Mouse (Mus musculus): ENCODE measurements around the gene Cast. TPM values are rescaled to one million over a fixed set of nuclear protein-coding genes. Genes with fewer than 3 reads are reported as not detected.

The Cast gene
- total RNA-seq, 1 experiment, result 21.2 TPM

GRCm38 (mm10) chr13:74736396-74736795, 72.2 kb downstream of the Cast start:
- no peak for DNase-seq (ENCODE audit: low read depth, low spot score)
- peaks cover 3% of the 10 kb centered on the region; the same call in 1 of the 2 replicates for H3K36me3 ChIP-seq (ENCODE audit: control insufficient read depth, insufficient read depth, low read length, poor library complexity, severe bottlenecking)
- no peaks in the 10 kb centered on the region for H3K9me3 ChIP-seq (ENCODE audit: control insufficient read depth, insufficient read depth, low read depth, low read length)
- H3K9ac ChIP-seq (ENCODE audit: insufficient read depth, low read depth, low read length, poor library complexity, severe bottlenecking), result no peak overlapping the region
- no peak overlapping the region for H3K27ac ChIP-seq (ENCODE audit: insufficient read depth, low read depth, low read length, poor library complexity, severe bottlenecking)
- in situ Hi-C loops (cut with MboI; ENCODE audit: low sequenced_read_pairs in 2 of 2, unreplicated experiment in 2 of 2), result no loop called here
- TF ChIP-seq ZC3H11A (IDR thresholded peaks at IDR 0.05; ENCODE audit: borderline replicate concordance, low read depth, low read length) (no peak), ZNF384 (IDR thresholded peaks at IDR 0.05; ENCODE audit: low read depth, low read length) (no peak), CHD2 (IDR thresholded peaks at IDR 0.05; ENCODE audit: low read depth, low read length) (no peak)
- H3K4me3 ChIP-seq (ENCODE audit: insufficient read depth in 1 of 2, low read depth in 1 of 2, low read length in 2 of 2, poor library complexity in 1 of 2, severe bottlenecking in 1 of 2), result no peak overlapping the region
- no peaks in the 10 kb centered on the region for H3K4me1 ChIP-seq (ENCODE audit: control insufficient read depth in 2 of 2, insufficient read depth in 2 of 2, low read length in 2 of 2, poor library complexity in 1 of 2)

DNA sequence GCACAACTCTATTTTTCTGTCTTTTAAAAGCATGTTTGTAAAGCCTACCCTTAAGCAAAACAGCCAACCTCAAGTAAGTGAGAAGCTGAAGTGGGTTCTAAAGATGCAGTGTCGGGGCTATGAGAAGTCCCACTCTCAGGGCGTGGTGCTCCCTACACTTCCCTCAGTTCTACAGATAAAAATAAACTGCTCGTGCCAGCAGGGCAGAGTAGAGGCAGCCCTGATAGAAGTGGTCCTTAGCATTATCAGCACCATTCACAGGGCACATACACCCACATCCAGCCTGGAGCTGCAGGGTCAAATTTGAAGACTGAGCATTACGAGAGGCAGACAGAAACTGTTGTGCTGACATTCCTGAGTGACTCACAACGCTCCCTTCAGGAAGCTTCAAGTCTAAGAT, 72.8 kb downstream of the Cast start:
- in situ Hi-C loops (cut with MboI; ENCODE audit: low sequenced_read_pairs in 2 of 2, unreplicated experiment in 2 of 2), result no loop called here
- H3K9ac ChIP-seq (ENCODE audit: insufficient read depth, low read depth, low read length, poor library complexity, severe bottlenecking), result no peak overlapping the region
- TF ChIP-seq ZC3H11A (IDR thresholded peaks at IDR 0.05; ENCODE audit: borderline replicate concordance, low read depth, low read length) (no peak), HCFC1 (IDR thresholded peaks at IDR 0.05; ENCODE audit: borderline replicate concordance, insufficient read depth, low read length) (no peak), MAFK (IDR thresholded peaks at IDR 0.05; ENCODE audit: insufficient read depth, low read depth, low read length) (no peak), CHD2 (IDR thresholded peaks at IDR 0.05; ENCODE audit: low read depth, low read length) (no peak), ZNF384 (IDR thresholded peaks at IDR 0.05; ENCODE audit: low read depth, low read length) (no peak)
- peaks cover 3% of the 10 kb centered on the region; the same call in 1 of the 2 replicates for H3K36me3 ChIP-seq (ENCODE audit: control insufficient read depth, insufficient read depth, low read length, poor library complexity, severe bottlenecking)
- no peak overlapping the region for H3K4me3 ChIP-seq (ENCODE audit: insufficient read depth in 1 of 2, low read depth in 1 of 2, low read length in 2 of 2, poor library complexity in 1 of 2, severe bottlenecking in 1 of 2)
- H3K27ac ChIP-seq (ENCODE audit: insufficient read depth, low read depth, low read length, poor library complexity, severe bottlenecking), result no peak overlapping the region
- DNase-seq (ENCODE audit: low read depth, low spot score), result no peak
- H3K4me1 ChIP-seq (ENCODE audit: control insufficient read depth in 2 of 2, insufficient read depth in 2 of 2, low read length in 2 of 2, poor library complexity in 1 of 2), result no peaks in the 10 kb centered on the region
- H3K9me3 ChIP-seq (ENCODE audit: control insufficient read depth, insufficient read depth, low read depth, low read length), result no peaks in the 10 kb centered on the region

DNA sequence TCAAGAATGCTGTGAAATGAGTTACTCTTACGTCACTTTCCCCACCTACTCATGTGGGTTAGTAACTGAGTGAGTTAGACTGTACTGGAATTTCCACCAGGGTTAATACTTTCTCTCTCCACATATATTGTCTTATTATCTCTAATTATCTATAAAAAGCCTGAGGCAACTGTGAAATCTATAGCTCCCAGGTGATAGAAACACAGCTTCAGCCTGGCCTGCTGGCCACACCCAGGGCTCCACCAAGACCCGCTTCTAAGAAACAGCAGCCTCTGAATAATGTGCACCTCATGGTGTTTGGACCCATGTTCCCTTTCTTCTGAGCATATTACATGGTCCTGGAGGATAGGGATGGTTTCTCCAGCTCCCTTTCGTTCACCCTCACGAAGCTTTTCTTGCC, 74.9 kb downstream of the Cast start:
- H3K36me3 ChIP-seq (ENCODE audit: control insufficient read depth, insufficient read depth, low read length, poor library complexity, severe bottlenecking), result peaks cover 3% of the 10 kb centered on the region; the same call in 1 of the 2 replicates
- TF ChIP-seq HCFC1 (IDR thresholded peaks at IDR 0.05; ENCODE audit: borderline replicate concordance, insufficient read depth, low read length), result no peak
- no peak for TF ChIP-seq MAFK (IDR thresholded peaks at IDR 0.05; ENCODE audit: insufficient read depth, low read depth, low read length)
- no peak for TF ChIP-seq CHD2 (IDR thresholded peaks at IDR 0.05; ENCODE audit: low read depth, low read length)
- TF ChIP-seq ZC3H11A (IDR thresholded peaks at IDR 0.05; ENCODE audit: borderline replicate concordance, low read depth, low read length), result no peak
- no peak for TF ChIP-seq ZNF384 (IDR thresholded peaks at IDR 0.05; ENCODE audit: low read depth, low read length)

GRCm38 (mm10) chr13:74719002-74719401, 89.6 kb downstream of the Cast start:
- no peaks in the 10 kb centered on the region for H3K36me3 ChIP-seq (ENCODE audit: control insufficient read depth, insufficient read depth, low read length, poor library complexity, severe bottlenecking)
- no peak for DNase-seq (ENCODE audit: low read depth, low spot score)
- no peak overlapping the region for H3K27ac ChIP-seq (ENCODE audit: insufficient read depth, low read depth, low read length, poor library complexity, severe bottlenecking)
- in situ Hi-C loops (cut with MboI; ENCODE audit: low sequenced_read_pairs in 2 of 2, unreplicated experiment in 2 of 2), result no loop called here
- TF ChIP-seq ZC3H11A (IDR thresholded peaks at IDR 0.05; ENCODE audit: borderline replicate concordance, low read depth, low read length) (no peak), CHD2 (IDR thresholded peaks at IDR 0.05; ENCODE audit: low read depth, low read length) (no peak), ZNF384 (IDR thresholded peaks at IDR 0.05; ENCODE audit: low read depth, low read length) (no peak), HCFC1 (IDR thresholded peaks at IDR 0.05; ENCODE audit: borderline replicate concordance, insufficient read depth, low read length) (no peak), MAFK (IDR thresholded peaks at IDR 0.05; ENCODE audit: insufficient read depth, low read depth, low read length) (no peak)
- H3K9me3 ChIP-seq (ENCODE audit: control insufficient read depth, insufficient read depth, low read depth, low read length), result no peaks in the 10 kb centered on the region
- H3K9ac ChIP-seq (ENCODE audit: insufficient read depth, low read depth, low read length, poor library complexity, severe bottlenecking), result no peak overlapping the region
- no peaks in the 10 kb centered on the region for H3K4me1 ChIP-seq (ENCODE audit: control insufficient read depth in 2 of 2, insufficient read depth in 2 of 2, low read length in 2 of 2, poor library complexity in 1 of 2)
- H3K4me3 ChIP-seq (ENCODE audit: insufficient read depth in 1 of 2, low read depth in 1 of 2, low read length in 2 of 2, poor library complexity in 1 of 2, severe bottlenecking in 1 of 2), result no peak overlapping the region

More for the DNA sequence above, 74.9 kb downstream of the Cast start:
- DNase-seq (ENCODE audit: low read depth, low spot score), result no peak
- H3K9me3 ChIP-seq (ENCODE audit: control insufficient read depth, insufficient read depth, low read depth, low read length), result no peaks in the 10 kb centered on the region
- in situ Hi-C loops (cut with MboI; ENCODE audit: low sequenced_read_pairs in 2 of 2, unreplicated experiment in 2 of 2), result no loop called here
- H3K4me3 ChIP-seq (ENCODE audit: insufficient read depth in 1 of 2, low read depth in 1 of 2, low read length in 2 of 2, poor library complexity in 1 of 2, severe bottlenecking in 1 of 2), result no peak overlapping the region
- H3K4me1 ChIP-seq (ENCODE audit: control insufficient read depth in 2 of 2, insufficient read depth in 2 of 2, low read length in 2 of 2, poor library complexity in 1 of 2), result no peaks in the 10 kb centered on the region
- H3K9ac ChIP-seq (ENCODE audit: insufficient read depth, low read depth, low read length, poor library complexity, severe bottlenecking), result no peak overlapping the region
- no peak overlapping the region for H3K27ac ChIP-seq (ENCODE audit: insufficient read depth, low read depth, low read length, poor library complexity, severe bottlenecking)

DNA sequence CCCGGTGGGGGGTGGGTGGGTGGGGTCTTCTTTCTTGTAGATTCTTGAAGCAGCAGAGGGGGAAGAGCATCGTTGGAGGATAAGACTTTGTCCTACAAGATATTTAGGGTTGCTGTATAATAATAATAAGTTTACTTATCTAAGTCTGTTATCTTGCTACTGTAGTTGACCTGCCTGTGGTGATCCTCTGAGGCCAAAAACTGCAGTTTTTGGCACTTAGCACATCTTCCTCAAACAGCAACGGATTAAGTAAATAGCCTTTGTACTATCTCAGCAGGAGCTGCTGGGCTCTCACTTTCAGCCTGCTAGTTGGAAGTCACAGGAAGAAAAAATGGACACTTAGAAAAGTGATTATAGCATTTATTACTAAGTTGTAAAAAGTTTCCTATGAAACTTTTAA, 112.4 kb downstream of the Cast start:
- in situ Hi-C loops (cut with MboI; ENCODE audit: low sequenced_read_pairs in 2 of 2, unreplicated experiment in 2 of 2), result no loop called here
- Histone ChIP-seq H3K36me3 (ENCODE audit: control insufficient read depth, insufficient read depth, low read length, poor library complexity, severe bottlenecking) (no peaks in the 10 kb centered on the region), H3K4me1 (ENCODE audit: control insufficient read depth in 2 of 2, insufficient read depth in 2 of 2, low read length in 2 of 2, poor library complexity in 1 of 2) (no peaks in the 10 kb centered on the region), H3K4me3 (ENCODE audit: insufficient read depth in 1 of 2, low read depth in 1 of 2, low read length in 2 of 2, poor library complexity in 1 of 2, severe bottlenecking in 1 of 2) (no peak overlapping the region), H3K27ac (ENCODE audit: insufficient read depth, low read depth, low read length, poor library complexity, severe bottlenecking) (no peak overlapping the region), H3K9me3 (ENCODE audit: control insufficient read depth, insufficient read depth, low read depth, low read length) (no peaks in the 10 kb centered on the region), H3K9ac (ENCODE audit: insufficient read depth, low read depth, low read length, poor library complexity, severe bottlenecking) (no peak overlapping the region)
- DNase-seq (ENCODE audit: low read depth, low spot score), result no peak
- TF ChIP-seq ZC3H11A (IDR thresholded peaks at IDR 0.05; ENCODE audit: borderline replicate concordance, low read depth, low read length), result no peak
